Mouse (Mus musculus) heart, embryonic 13.5 days (tissue): ENCODE data around the gene Pmepa1. TPM values are rescaled to one million over a fixed set of nuclear protein-coding genes. Genes with fewer than 3 reads are reported as not detected.

ENCODE experiments used
- ATAC-seq: fragments of 200-750 bp; cut with Nextera tagmentation; 2 replicates; pipeline ENCODE4 v1.8.0; 2017; ENCODE audit warnings: moderate TSS enrichment; ENCODE audit not compliant: insufficient number of reproducible peaks, low FRiP score, low TSS enrichment; ENCODE audit errors: extremely low read depth
- H3K27ac ChIP-seq: fragments of 300-500 bp; sonication (generic); replicated peaks from 2 replicates; pipeline ENCODE4 v1.5.1; 2015; ENCODE audit warnings: moderate library complexity, mild to moderate bottlenecking, inconsistent platforms
- H3K27me3 ChIP-seq: fragments of 300-500 bp; sonication (generic); replicated peaks from 2 replicates; pipeline ENCODE4 v1.6.1; 2015; ENCODE audit warnings: mild to moderate bottlenecking, inconsistent platforms
- H3K36me3 ChIP-seq: fragments of 300-500 bp; sonication (generic); 2 replicates; pipeline ENCODE4 v1.6.1; 2015; ENCODE audit warnings: mild to moderate bottlenecking, inconsistent platforms
- H3K4me1 ChIP-seq: fragments of 300-500 bp; sonication (generic); 2 replicates; pipeline ENCODE4 v1.6.1; 2015; ENCODE audit warnings: inconsistent platforms
- H3K4me2 ChIP-seq: fragments of 300-500 bp; sonication (generic); 2 replicates; pipeline ENCODE4 v1.6.1; 2015; ENCODE audit warnings: inconsistent platforms, mild to moderate bottlenecking, moderate library complexity
- H3K4me3 ChIP-seq: fragments of 300-500 bp; sonication (generic); 2 replicates; pipeline ENCODE4 v1.5.1; 2015; ENCODE audit warnings: moderate library complexity, mild to moderate bottlenecking, inconsistent platforms
- H3K9ac ChIP-seq: fragments of 300-500 bp; sonication (generic); 2 replicates; pipeline ENCODE4 v1.6.1; 2015; ENCODE audit warnings: inconsistent platforms, mild to moderate bottlenecking, moderate library complexity
- H3K9me3 ChIP-seq: fragments of 300-500 bp; sonication (generic); 2 replicates; pipeline ENCODE4 v1.6.1; 2016; ENCODE audit warnings: inconsistent platforms
- WGBS: fragments of 180-500 bp; shearing (Covaris S2); methylation state at CpG from one replicate; pipeline ENCODE4 v1.1.7; 2015; ENCODE audit warnings: mixed read lengths; 5-methylcytosine and 5-hydroxymethylcytosine counted together
- polyA plus RNA-seq: library from polyadenylated mRNA; unstranded; fragments of >200 nt; fragmentation: Nextera tagmentation; extraction: Ambion mirVana; gene quantifications from 2 replicates; pipeline ENCODE4 v1.2.1, GENCODE M21; 2015

Gene Pmepa1
- polyA plus RNA-seq, result 3.4 TPM in 2 replicates

GRCm38 (mm10) chr2:173276409-173276808 lies at the start of gene Pmepa1:
Pmepa1 (minus strand) TSS chr2:173276533.
- Histone ChIP-seq H3K9ac (peak within 1 kb of the TSS; percentile 99), H3K4me1 (peaks cover 55% of the 10 kb centered on the region), H3K4me3 (peak within 1 kb of the TSS; percentile 99), H3K9me3 (no peaks in the 10 kb centered on the region), H3K27me3 (no peaks in the 10 kb centered on the region), H3K4me2 (peak within 1 kb of the TSS; percentile 84), H3K36me3 (no peaks in the 10 kb centered on the region), H3K27ac (peak within 1 kb of the TSS; percentile 95)
- under 1% methylated on average over 55 of the region's 61 CpGs for WGBS
- ATAC-seq, result peak; percentile 85

- 89% methylated on average over 6 of the region's 6 CpGs for WGBS
- Histone ChIP-seq H3K4me1 (no peaks in the 10 kb centered on the region), H3K27ac (no peak overlapping the region), H3K9me3 (no peaks in the 10 kb centered on the region), H3K27me3 (no peaks in the 10 kb centered on the region), H3K4me3 (no peak overlapping the region), H3K36me3 (no peaks in the 10 kb centered on the region), H3K9ac (no peak overlapping the region), H3K4me2 (no peak overlapping the region)
- no peak for ATAC-seq
Observed at GRCm38 (mm10) chr2:173321754-173322153, 45.4 kb upstream of the Pmepa1 start.

GRCm38 (mm10) chr2:173321194-173321593 lies 44.9 kb upstream of the Pmepa1 start:
- Histone ChIP-seq H3K4me2 (no peak overlapping the region), H3K9ac (no peak overlapping the region), H3K27me3 (no peaks in the 10 kb centered on the region), H3K9me3 (no peaks in the 10 kb centered on the region), H3K36me3 (no peaks in the 10 kb centered on the region), H3K4me3 (no peak overlapping the region), H3K27ac (no peak overlapping the region), H3K4me1 (no peaks in the 10 kb centered on the region)
- ATAC-seq, result no peak
- 83% methylated on average over 2 of the region's 2 CpGs for WGBS

GRCm38 (mm10) chr2:173314291-173314690 lies 38.0 kb upstream of the Pmepa1 start:
- no peak overlapping the region for H3K9ac ChIP-seq
- no peak for ATAC-seq
- H3K4me2 ChIP-seq, result no peak overlapping the region
- H3K36me3 ChIP-seq, result no peaks in the 10 kb centered on the region
- H3K9me3 ChIP-seq, result no peaks in the 10 kb centered on the region
- no peak overlapping the region for H3K4me3 ChIP-seq
- no peaks in the 10 kb centered on the region for H3K4me1 ChIP-seq
- 0 out of 2 replicates have a peak, but pooled peaks cover 4% of the 10 kb centered on the region for H3K27me3 ChIP-seq
- no peak overlapping the region for H3K27ac ChIP-seq
- WGBS, result no CpG with 5 or more reads among the region's 1 CpGs

- Histone ChIP-seq H3K9ac (no peak overlapping the region; the same call in 1 of the 2 replicates), H3K27me3 (peaks cover 14% of the 10 kb centered on the region), H3K9me3 (no peaks in the 10 kb centered on the region), H3K4me1 (peaks cover 25% of the 10 kb centered on the region), H3K4me2 (no peak overlapping the region), H3K27ac (no peak overlapping the region), H3K36me3 (no peaks in the 10 kb centered on the region), H3K4me3 (no peak overlapping the region)
- WGBS, result 84% methylated on average over 10 of the region's 10 CpGs
- no peak for ATAC-seq
Observed at GRCm38 (mm10) chr2:173308486-173308885, 32.2 kb upstream of the Pmepa1 start.

- Histone ChIP-seq H3K36me3 (no peaks in the 10 kb centered on the region), H3K27me3 (peaks cover 14% of the 10 kb centered on the region), H3K27ac (peak overlapping the region; percentile 84), H3K4me1 (peaks cover 25% of the 10 kb centered on the region), H3K9ac (peak overlapping the region; percentile 54), H3K9me3 (no peaks in the 10 kb centered on the region), H3K4me3 (peak overlapping the region; percentile 8; the same call in 1 of the 2 replicates), H3K4me2 (peak overlapping the region; percentile 59)
- 19% methylated on average over 4 of the region's 4 CpGs for WGBS
- no peak for ATAC-seq
Observed at GRCm38 (mm10) chr2:173307984-173308383, 31.7 kb upstream of the Pmepa1 start.

GRCm38 (mm10) chr2:173307561-173307960 lies 31.2 kb upstream of the Pmepa1 start:
- WGBS, result 1% methylated on average over 14 of the region's 18 CpGs
- peak; percentile 49; the same call in 1 of the 2 replicates for ATAC-seq
- Histone ChIP-seq H3K9me3 (no peaks in the 10 kb centered on the region), H3K36me3 (no peaks in the 10 kb centered on the region), H3K27ac (peak overlapping the region; percentile 84), H3K4me1 (peaks cover 25% of the 10 kb centered on the region), H3K4me3 (peak overlapping the region; percentile 8), H3K9ac (peak overlapping the region; percentile 63), H3K4me2 (peak overlapping the region; percentile 59), H3K27me3 (peaks cover 14% of the 10 kb centered on the region)

GRCm38 (mm10) chr2:173306734-173307525 lies 30.6 kb upstream of the Pmepa1 start:
- ATAC-seq, result peak; percentile 39; the same call in 1 of the 2 replicates
- H3K4me3 ChIP-seq, result peak overlapping the region; percentile 8
- WGBS, result 19% methylated on average over 11 of the region's 11 CpGs

GRCm38 (mm10) chr2:173305011-173305410 lies 28.7 kb upstream of the Pmepa1 start:
- 15% methylated on average over 12 of the region's 12 CpGs for WGBS
- ATAC-seq, result no peak
- peaks cover 25% of the 10 kb centered on the region for H3K4me1 ChIP-seq
- no peak overlapping the region for H3K4me3 ChIP-seq
- no peak overlapping the region for H3K27ac ChIP-seq
- H3K9me3 ChIP-seq, result no peaks in the 10 kb centered on the region
- H3K36me3 ChIP-seq, result no peaks in the 10 kb centered on the region
- H3K4me2 ChIP-seq, result no peak overlapping the region
- H3K27me3 ChIP-seq, result peaks cover 14% of the 10 kb centered on the region
- 0 out of 2 replicates have a peak overlapping the region, but pooled peaks have one; percentile 38 for H3K9ac ChIP-seq

More at GRCm38 (mm10) chr2:173306734-173307525, 30.6 kb upstream of the Pmepa1 start:
- peak overlapping the region; percentile 63 for H3K9ac ChIP-seq
- H3K27me3 ChIP-seq, result peaks cover 14% of the 10 kb centered on the region
- peaks cover 25% of the 10 kb centered on the region for H3K4me1 ChIP-seq
- H3K4me2 ChIP-seq, result peak overlapping the region; percentile 59
- no peaks in the 10 kb centered on the region for H3K9me3 ChIP-seq
- H3K36me3 ChIP-seq, result no peaks in the 10 kb centered on the region
- peak overlapping the region; percentile 84 for H3K27ac ChIP-seq

GRCm38 (mm10) chr2:173300663-173301630 lies 24.6 kb upstream of the Pmepa1 start:
- no peaks in the 10 kb centered on the region for H3K36me3 ChIP-seq
- no peak overlapping the region for H3K9ac ChIP-seq
- H3K4me2 ChIP-seq, result no peak overlapping the region
- H3K4me1 ChIP-seq, result peaks cover 6% of the 10 kb centered on the region
- H3K27ac ChIP-seq, result no peak overlapping the region
- H3K9me3 ChIP-seq, result peaks cover 10% of the 10 kb centered on the region; the same call in 1 of the 2 replicates
- ATAC-seq, result no peak
- WGBS, result 61% methylated on average over 28 of the region's 28 CpGs
- H3K27me3 ChIP-seq, result peaks cover 13% of the 10 kb centered on the region
- H3K4me3 ChIP-seq, result no peak overlapping the region

- peaks cover 10% of the 10 kb centered on the region; the same call in 1 of the 2 replicates for H3K9me3 ChIP-seq
- WGBS, result 72% methylated on average over 9 of the region's 9 CpGs
- no peak overlapping the region for H3K4me3 ChIP-seq
- no peaks in the 10 kb centered on the region for H3K4me1 ChIP-seq
- no peak overlapping the region for H3K9ac ChIP-seq
- H3K4me2 ChIP-seq, result no peak overlapping the region
- no peak overlapping the region for H3K27ac ChIP-seq
- ATAC-seq, result no peak
- H3K27me3 ChIP-seq, result no peaks in the 10 kb centered on the region
- no peaks in the 10 kb centered on the region for H3K36me3 ChIP-seq
Observed at GRCm38 (mm10) chr2:173296408-173296807, 20.1 kb upstream of the Pmepa1 start.
